Mouse (Mus musculus) ES-Bruce4 (cell line): ENCODE results near the gene Usp30. TPM values are rescaled to one million over a fixed set of nuclear protein-coding genes. Genes with fewer than 3 reads are reported as not detected.

Experiments used
- H3K27ac ChIP-seq: 2 replicates; pipeline ENCODE4 v1.5.1; 2012; ENCODE audit warnings: low read length, inconsistent platforms; ENCODE audit not compliant: insufficient read depth
- H3K27me3 ChIP-seq: 2 replicates; pipeline ENCODE4 v1.6.1; 2012; ENCODE audit warnings: mild to moderate bottlenecking, low read length, inconsistent platforms; ENCODE audit not compliant: control insufficient read depth, poor library complexity, insufficient read depth, severe bottlenecking
- H3K36me3 ChIP-seq: 2 replicates; pipeline ENCODE4 v1.6.1; 2012; ENCODE audit warnings: inconsistent platforms, mild to moderate bottlenecking, low read length, moderate library complexity; ENCODE audit not compliant: control insufficient read depth, poor library complexity, insufficient read depth, severe bottlenecking
- H3K4me1 ChIP-seq: one replicate; pipeline ENCODE4 v1.8.1; 2011; ENCODE audit warnings: low read length; ENCODE audit not compliant: control insufficient read depth, insufficient read depth
- H3K4me3 ChIP-seq: 2 replicates; pipeline ENCODE4 v1.5.1; 2011; ENCODE audit warnings: low read depth, mild to moderate bottlenecking, low read length
- H3K9ac ChIP-seq: 2 replicates; pipeline ENCODE4 v1.6.1; 2012; ENCODE audit warnings: low read depth, mild to moderate bottlenecking, inconsistent platforms; ENCODE audit not compliant: poor library complexity, severe bottlenecking
- H3K9me3 ChIP-seq: replicated peaks from 2 replicates; pipeline ENCODE4 v1.6.1; 2012; ENCODE audit warnings: mild to moderate bottlenecking, low read length, inconsistent platforms; ENCODE audit not compliant: control insufficient read depth, poor library complexity, insufficient read depth, severe bottlenecking
- CTCF ChIP-seq: IDR thresholded peaks from one replicate; pipeline ENCODE4 v1.8.1; 2011; ENCODE audit warnings: low read depth, low read length
- EP300 ChIP-seq: IDR thresholded peaks from 2 replicates; pipeline ENCODE4 v1.6.1; 2011; ENCODE audit warnings: low read depth, low read length; ENCODE audit not compliant: insufficient read depth
- POLR2A ChIP-seq: IDR thresholded peaks from one replicate; pipeline ENCODE4 v1.8.1; 2011; ENCODE audit warnings: low read length; ENCODE audit not compliant: insufficient read depth
- polyA plus RNA-seq: library from polyadenylated mRNA; stranded (reverse); fragments of >200 nt; gene quantifications from 2 replicates; pipeline ENCODE4 v1.2.4, GENCODE M21; 2011; ENCODE audit warnings: low read depth; ENCODE audit not compliant: missing spikeins, insufficient read depth, insufficient read length

The Usp30 gene
- polyA plus RNA-seq, 1 experiment, result 13.9 TPM

DNA sequence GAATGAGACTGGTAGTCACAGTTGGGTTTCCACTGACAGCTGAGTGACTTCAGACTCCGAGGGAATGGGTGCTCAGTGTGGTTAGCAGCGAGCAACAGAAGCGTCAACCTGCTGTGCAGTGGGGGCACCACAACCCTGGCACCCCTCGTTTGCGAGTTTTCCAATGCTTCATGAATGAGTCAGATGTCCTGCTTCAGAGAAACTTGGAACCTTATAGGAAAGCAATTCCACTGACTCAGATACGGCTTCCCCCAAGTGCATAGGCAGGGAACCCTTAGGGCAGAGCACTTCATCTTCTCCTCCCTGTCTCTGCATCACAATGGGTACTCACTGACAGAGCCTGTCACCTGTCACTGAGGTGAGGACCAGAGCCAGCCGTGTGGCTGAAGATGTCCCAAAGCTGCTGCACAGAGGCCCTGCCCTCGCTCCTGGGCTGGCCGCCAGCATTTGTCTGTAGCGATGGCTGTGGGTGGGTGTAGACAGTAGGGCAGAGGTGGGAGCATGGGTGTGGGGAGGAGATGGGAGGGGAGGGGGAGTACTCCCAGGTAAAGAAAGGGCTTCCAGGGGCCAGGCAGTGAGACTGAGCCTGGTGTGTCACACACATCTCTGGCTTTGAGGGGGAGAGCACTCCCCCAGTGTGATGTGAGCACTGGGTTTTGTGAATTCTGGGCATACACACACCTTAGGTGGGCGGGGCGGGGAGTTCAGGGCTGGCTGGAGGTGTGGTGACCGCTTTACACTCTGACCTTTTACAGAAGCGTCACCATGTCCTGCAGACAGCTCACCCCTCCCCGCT lies 72.4 kb downstream of the Usp30 start:
- TF ChIP-seq POLR2A, result no peak
- TF ChIP-seq EP300, result no peak
- no peak overlapping the region for H3K4me3 ChIP-seq
- no peak overlapping the region for H3K9ac ChIP-seq
- no peaks in the 10 kb centered on the region for H3K27me3 ChIP-seq
- H3K9me3 ChIP-seq, result no peaks in the 10 kb centered on the region
- peaks cover 52% of the 10 kb centered on the region for H3K36me3 ChIP-seq
- no peak overlapping the region for H3K27ac ChIP-seq
- H3K4me1 ChIP-seq, result peaks cover 12% of the 10 kb centered on the region

DNA sequence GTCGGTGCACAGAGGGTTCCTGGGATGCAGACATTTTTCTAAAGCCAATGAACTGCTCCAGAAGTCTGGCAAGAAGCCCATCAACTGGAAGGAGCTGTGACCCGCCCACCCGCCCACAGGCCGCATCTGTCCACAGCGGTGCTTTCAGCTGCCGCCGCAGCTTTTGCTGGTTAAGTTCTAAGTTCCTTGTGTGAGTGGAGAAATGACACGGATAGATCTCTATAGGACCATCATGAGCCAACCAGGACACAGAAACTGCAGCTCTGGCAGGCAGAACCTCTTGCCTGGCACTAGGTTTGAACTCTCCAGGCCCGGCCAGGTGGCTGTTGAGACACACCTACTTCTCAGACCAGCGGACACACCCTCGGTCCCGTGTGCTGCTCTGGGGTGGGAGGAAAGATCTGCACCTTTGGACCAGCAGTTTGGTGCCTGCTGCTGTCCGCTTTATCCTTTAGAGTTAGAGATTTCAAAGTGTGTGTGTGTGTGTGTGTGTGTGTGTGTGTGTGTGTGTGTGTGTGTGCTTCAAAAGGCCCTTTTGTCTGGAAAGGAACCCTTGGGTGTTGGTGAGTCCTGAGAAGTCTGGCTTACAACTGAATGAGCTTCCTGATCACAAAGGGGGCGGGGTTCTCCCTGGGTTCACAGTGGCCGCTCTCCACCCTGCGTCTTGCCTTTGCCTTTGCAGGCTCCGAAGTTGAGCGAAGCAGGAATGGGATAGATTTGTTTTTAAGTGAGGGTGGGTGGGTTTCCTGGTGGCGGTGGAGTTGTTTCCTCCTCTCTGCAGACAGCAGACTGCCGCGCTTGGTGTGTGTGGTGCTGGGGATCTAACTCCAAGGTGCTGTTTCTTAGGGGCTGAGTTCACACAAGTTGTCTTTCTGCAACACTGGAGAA lies 73.3 kb downstream of the Usp30 start:
- H3K4me3 ChIP-seq, result no peak overlapping the region
- TF ChIP-seq EP300, result no peak
- no peak for TF ChIP-seq POLR2A
- no peak for TF ChIP-seq CTCF
- no peak overlapping the region for H3K9ac ChIP-seq
- H3K9me3 ChIP-seq, result no peaks in the 10 kb centered on the region
- H3K27me3 ChIP-seq, result no peaks in the 10 kb centered on the region
- H3K27ac ChIP-seq, result no peak overlapping the region
- peaks cover 12% of the 10 kb centered on the region for H3K4me1 ChIP-seq
- peaks cover 46% of the 10 kb centered on the region for H3K36me3 ChIP-seq

DNA sequence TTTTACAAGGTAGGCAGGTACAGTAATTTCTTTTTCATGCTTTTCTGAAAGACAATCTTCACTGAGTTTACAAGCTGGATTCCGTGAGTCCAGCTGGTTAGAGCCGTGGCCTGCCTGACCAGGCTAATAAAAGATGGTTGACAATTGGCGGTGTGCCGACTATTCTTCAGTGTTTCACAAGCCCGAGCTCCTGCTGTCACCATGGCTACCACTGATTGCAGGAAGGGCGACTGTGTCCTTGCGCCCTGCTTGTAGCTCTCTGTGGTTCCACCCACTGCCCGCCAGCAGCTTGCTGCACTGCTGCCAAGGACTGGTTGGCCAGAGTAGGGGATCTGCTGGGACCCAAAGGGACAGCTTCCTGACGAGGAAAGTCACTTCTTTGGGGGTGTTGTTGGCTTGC lies 73.9 kb downstream of the Usp30 start:
- Histone ChIP-seq H3K27ac (no peak overlapping the region), H3K9ac (no peak overlapping the region), H3K9me3 (no peaks in the 10 kb centered on the region), H3K4me1 (peaks cover 12% of the 10 kb centered on the region), H3K36me3 (peaks cover 40% of the 10 kb centered on the region), H3K4me3 (no peak overlapping the region), H3K27me3 (no peaks in the 10 kb centered on the region)
- no peak for TF ChIP-seq EP300
- TF ChIP-seq POLR2A, result no peak
- TF ChIP-seq CTCF, result no peak

DNA sequence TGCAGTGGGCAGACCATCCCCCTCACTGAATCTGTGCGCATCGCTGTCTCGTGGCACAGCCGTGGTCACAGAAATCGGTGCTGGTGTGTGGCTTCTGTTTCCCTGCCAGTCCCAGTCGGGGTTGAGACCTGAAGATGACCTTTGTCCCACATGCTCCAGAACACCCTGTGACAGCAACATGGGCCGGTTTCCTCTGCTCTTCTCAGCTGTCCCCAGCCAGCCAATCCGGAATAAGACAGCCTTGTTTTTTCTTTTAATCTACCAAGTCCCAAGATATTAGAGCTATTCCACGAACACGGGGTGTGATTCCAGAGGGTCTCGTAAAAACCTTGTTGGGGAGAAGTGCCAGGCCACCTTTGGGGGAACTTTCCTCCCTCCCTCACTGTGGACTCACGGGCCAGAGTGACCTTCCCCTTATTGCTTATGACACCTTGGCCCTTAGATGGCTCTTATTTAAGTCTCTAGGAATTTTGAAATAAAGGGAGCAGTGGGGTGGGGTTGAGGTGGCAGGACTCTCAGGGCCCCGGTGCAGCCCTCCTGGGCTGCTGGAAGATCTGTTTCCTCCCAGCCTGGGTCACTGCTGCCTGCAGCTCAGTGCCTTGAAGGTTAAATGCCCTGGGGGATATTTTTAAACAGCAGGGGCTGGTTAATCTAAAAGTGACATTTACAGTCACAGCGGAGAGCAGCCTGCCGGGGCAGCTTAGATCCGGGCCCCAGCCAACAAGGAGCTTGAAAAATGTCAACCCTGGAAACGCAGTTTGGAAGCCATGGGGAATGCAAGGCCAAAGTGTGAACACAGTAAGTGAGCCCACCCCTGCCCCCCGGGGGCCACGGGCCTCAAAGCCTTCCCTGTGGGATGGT lies 81.0 kb downstream of the Usp30 start, which contains the start of gene Acacb:
Acacb (plus strand) TSS at position 508 of the 861 bp plus-strand sequence.
- H3K27me3 ChIP-seq, result no peaks in the 10 kb centered on the region
- H3K36me3 ChIP-seq, result no peaks in the 10 kb centered on the region
- H3K27ac ChIP-seq, result no peak within 1 kb of the TSS
- peaks cover 5% of the 10 kb centered on the region for H3K4me1 ChIP-seq
- H3K4me3 ChIP-seq, result no peak within 1 kb of the TSS
- H3K9me3 ChIP-seq, result no peaks in the 10 kb centered on the region
- no peak for TF ChIP-seq EP300
- TF ChIP-seq POLR2A, result no peak
- TF ChIP-seq CTCF, result no peak
- no peak within 1 kb of the TSS for H3K9ac ChIP-seq

DNA sequence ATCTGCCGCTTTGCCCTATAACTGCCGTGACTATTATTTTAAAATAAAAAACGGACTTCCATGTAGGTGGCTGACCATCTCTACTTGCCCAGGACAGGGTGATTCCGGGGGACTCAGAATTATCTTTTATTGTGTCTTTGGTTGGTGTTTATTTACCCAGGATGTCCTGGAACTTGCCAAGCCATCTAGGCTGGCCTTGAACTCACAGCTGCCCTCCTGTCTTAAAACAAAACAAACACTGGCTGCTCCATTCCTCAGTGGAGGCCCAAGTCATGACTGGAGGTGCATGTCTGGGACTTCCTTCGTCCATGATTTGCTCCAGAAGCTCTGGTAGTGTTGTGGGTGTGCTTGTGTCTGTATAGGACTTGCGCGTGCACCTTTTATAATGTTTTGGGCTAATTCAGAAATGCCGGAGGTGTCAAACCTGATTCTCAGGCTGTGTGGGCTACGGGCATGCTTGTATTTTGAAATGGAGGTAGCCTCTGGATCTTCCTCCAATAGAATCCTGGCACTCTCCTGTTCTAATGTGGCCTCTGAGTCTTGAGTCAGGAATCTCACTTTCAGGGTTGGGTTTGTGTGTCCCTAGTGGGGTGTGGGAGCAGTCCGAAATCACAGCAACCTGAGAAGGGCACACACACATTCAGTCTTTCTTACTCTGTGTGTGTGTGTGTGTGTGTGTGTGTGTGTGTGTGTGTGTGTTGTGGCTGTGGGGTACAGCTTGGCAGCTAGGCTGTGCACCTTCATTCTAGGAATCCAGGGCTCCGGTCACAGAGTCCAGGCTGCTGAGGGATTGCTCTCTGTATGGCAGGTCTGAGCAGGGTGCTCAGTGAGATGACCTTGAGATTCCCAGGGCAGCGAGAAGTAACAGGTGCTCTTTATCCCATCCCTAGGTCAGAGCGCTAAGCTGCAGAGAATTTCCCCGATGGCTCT lies 82.0 kb downstream of the Usp30 start:
- H3K4me3 ChIP-seq, result no peak overlapping the region
- H3K9me3 ChIP-seq, result no peaks in the 10 kb centered on the region
- H3K4me1 ChIP-seq, result peaks cover 7% of the 10 kb centered on the region
- TF ChIP-seq POLR2A (no peak), EP300 (no peak), CTCF (no peak)
- H3K36me3 ChIP-seq, result no peaks in the 10 kb centered on the region
- no peak overlapping the region for H3K27ac ChIP-seq
- H3K9ac ChIP-seq, result no peak overlapping the region
- H3K27me3 ChIP-seq, result no peaks in the 10 kb centered on the region
